ENCODE assay signal across 21 mouse cellular contexts in the genomic region with DNA sequence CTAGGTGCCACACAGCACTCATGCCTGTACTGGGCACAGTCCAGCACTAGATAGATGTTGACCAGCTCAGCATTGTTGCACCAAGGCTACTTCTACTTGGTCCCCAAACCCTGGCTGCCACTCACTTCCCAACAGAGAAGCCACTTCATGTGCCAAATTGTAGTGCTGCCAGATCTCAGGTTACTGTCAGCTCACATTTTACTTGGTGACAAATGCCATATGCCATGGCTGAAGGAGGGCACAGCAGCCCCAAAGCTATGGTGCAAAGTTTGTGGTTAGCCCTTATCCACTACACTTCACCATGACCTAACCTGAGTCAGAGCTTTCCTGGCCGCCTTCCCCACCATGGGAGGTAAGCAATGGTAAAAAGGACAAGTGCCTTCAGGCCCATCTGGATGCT.
A peak's percentile ranks its signal among the peaks of the same experiment; 100 is the strongest.
DNase-seq lines count a peak whose midpoint lies in the region; ATAC-seq and TF ChIP-seq lines count a peak whose summit lies in the region.
"Had no signal": no experiment of that assay in that cellular context is flagged by ENCODE, and none has a peak within 500 bp of the region (broad histone marks: within the 10 kb centered on the region; RNA-seq: fewer than 3 reads in every experiment).

No protein-coding gene starts in this region.

- DNase-seq in cerebellum, postnatal 4 days (ENCODE audit: low spot score in 2 of 2): no peak
- peak; percentile 16 for DNase-seq in midbrain, postnatal 0 days (ENCODE audit: low spot score)
- DNase-seq in midbrain, embryonic 11.5 days (ENCODE audit: low spot score, missing footprints): no peak
- peak; percentile 71 to 79 for DNase-seq in cerebellum, postnatal 25 days
- peak; percentile 42 for DNase-seq in skeletal muscle tissue, adult 2 months (ENCODE audit: low read depth, low spot score)
- no peak for DNase-seq in kidney, postnatal 10 days
- DNase-seq: adrenal gland, postnatal 14 days; heart, postnatal 14 days; kidney, adult 2 months; kidney, postnatal 4 days; lung, embryonic 14.5 days; lung, postnatal 4 days; right cerebral cortex, postnatal 4 days had no signal

- H3K4me2 ChIP-seq in midbrain, postnatal 0 days (ENCODE audit: low read depth, low read length, poor library complexity, severe bottlenecking): no peak overlapping the region
- H3K4me2 ChIP-seq in midbrain, embryonic 11.5 days: no peak overlapping the region
- H3K4me2 ChIP-seq: forebrain, embryonic 13.5 days; liver, embryonic 11.5 days; lung, embryonic 14.5 days; neural tube, embryonic 13.5 days had no signal

- no peak overlapping the region for H3K4me3 ChIP-seq in midbrain, postnatal 0 days (ENCODE audit: low read depth, low read length)
- H3K4me3 ChIP-seq in midbrain, embryonic 11.5 days (ENCODE audit: low read depth, low read length): no peak overlapping the region
- H3K4me3 ChIP-seq: forebrain, embryonic 13.5 days; heart, embryonic 10.5 days; midbrain, embryonic 10.5 days; neural tube, embryonic 13.5 days had no signal

- H3K36me3 ChIP-seq in midbrain, postnatal 0 days (ENCODE audit: insufficient read depth, low read length): no peaks in the 10 kb centered on the region; the same call in 1 of the 2 replicates
- no peaks in the 10 kb centered on the region for H3K36me3 ChIP-seq in midbrain, embryonic 11.5 days (ENCODE audit: control insufficient read depth, insufficient read depth, low read length)

- peak; percentile 47 for ATAC-seq in cerebellum, adult (ENCODE audit: insufficient number of reproducible peaks, low FRiP score, low TSS enrichment)
- no peak for ATAC-seq in midbrain, postnatal 0 days (ENCODE audit: low FRiP score)
- ATAC-seq in midbrain, embryonic 11.5 days (ENCODE audit: low FRiP score): no peak
- ATAC-seq in inflammation-experienced regulatory T-cells, adult 6 months: no peak
- ATAC-seq: forebrain, embryonic 13.5 days; hindbrain, embryonic 16.5 days had no signal

- 100% methylated on average over 1 of the region's 1 CpGs for WGBS in midbrain, postnatal 0 days
- WGBS in midbrain, embryonic 11.5 days: 89% methylated on average over 1 of the region's 1 CpGs

- no peaks in the 10 kb centered on the region for H3K9me3 ChIP-seq in midbrain, postnatal 0 days (ENCODE audit: low read length)
- H3K9me3 ChIP-seq in midbrain, embryonic 11.5 days (ENCODE audit: control insufficient read depth, low read length): no peaks in the 10 kb centered on the region
- H3K9me3 ChIP-seq: forebrain, embryonic 13.5 days; heart, embryonic 10.5 days; midbrain, embryonic 10.5 days; neural tube, embryonic 13.5 days had no signal

- no peak for TF ChIP-seq CTCF in midbrain, postnatal 0 days (IDR thresholded peaks at IDR 0.05)

- H3K4me1 ChIP-seq in midbrain, postnatal 0 days (ENCODE audit: insufficient read depth, low read length): peaks cover 4% of the 10 kb centered on the region
- H3K4me1 ChIP-seq in midbrain, embryonic 11.5 days (ENCODE audit: control insufficient read depth, insufficient read depth, low read length): no peaks in the 10 kb centered on the region
- H3K4me1 ChIP-seq: midbrain, embryonic 10.5 days had no signal

- no peak overlapping the region for H3K27ac ChIP-seq in midbrain, postnatal 0 days (ENCODE audit: low read depth, low read length)
- no peak overlapping the region for H3K27ac ChIP-seq in midbrain, embryonic 11.5 days (ENCODE audit: low read depth, low read length)
- H3K27ac ChIP-seq: forebrain, embryonic 13.5 days; heart, embryonic 10.5 days; midbrain, embryonic 10.5 days had no signal

- no peak overlapping the region for H3K9ac ChIP-seq in midbrain, postnatal 0 days (replicated peaks; ENCODE audit: low read length, poor library complexity, severe bottlenecking)
- H3K9ac ChIP-seq in midbrain, embryonic 11.5 days (ENCODE audit: low read length): no peak overlapping the region
- H3K9ac ChIP-seq: forebrain, embryonic 13.5 days; lung, embryonic 14.5 days; neural tube, embryonic 13.5 days had no signal

- H3K27me3 ChIP-seq in midbrain, postnatal 0 days (ENCODE audit: insufficient read depth, low read length): no peaks in the 10 kb centered on the region
- no peaks in the 10 kb centered on the region for H3K27me3 ChIP-seq in midbrain, embryonic 11.5 days (ENCODE audit: control insufficient read depth, insufficient read depth, low read length)
- H3K27me3 ChIP-seq: forebrain, embryonic 13.5 days; neural tube, embryonic 13.5 days had no signal

Comparison
In these comparisons a context has a peak if more than half of its experiments do, and no peak if none do; other contexts are left out.
1. DNase-seq: peak in midbrain, postnatal 0 days (single experiment), cerebellum, postnatal 25 days (2 of 2) and skeletal muscle tissue, adult 2 months (single experiment); none in cerebellum, postnatal 4 days (0 of 2), midbrain, embryonic 11.5 days (single experiment) and kidney, postnatal 10 days (single experiment).